Mouse (Mus musculus) testis, adult 2 months (tissue): ENCODE measurements around the gene Abcc5.

ENCODE experiments used
- CTCF ChIP-seq: fragments of 200-500 bp; IDR thresholded peaks from 2 replicates; pipeline ENCODE4 v1.5.1; 2012; ENCODE audit warnings: low read depth, mild to moderate bottlenecking, inconsistent platforms, low read length, moderate library complexity; ENCODE audit not compliant: control insufficient read depth, insufficient read depth, insufficient replicate concordance
- POLR2A ChIP-seq: fragments of 200-500 bp; IDR thresholded peaks from 2 replicates; pipeline ENCODE4 v1.6.1; 2012; ENCODE audit warnings: low read depth, mild to moderate bottlenecking, inconsistent platforms, low read length, moderate library complexity; ENCODE audit not compliant: control insufficient read depth

DNA sequence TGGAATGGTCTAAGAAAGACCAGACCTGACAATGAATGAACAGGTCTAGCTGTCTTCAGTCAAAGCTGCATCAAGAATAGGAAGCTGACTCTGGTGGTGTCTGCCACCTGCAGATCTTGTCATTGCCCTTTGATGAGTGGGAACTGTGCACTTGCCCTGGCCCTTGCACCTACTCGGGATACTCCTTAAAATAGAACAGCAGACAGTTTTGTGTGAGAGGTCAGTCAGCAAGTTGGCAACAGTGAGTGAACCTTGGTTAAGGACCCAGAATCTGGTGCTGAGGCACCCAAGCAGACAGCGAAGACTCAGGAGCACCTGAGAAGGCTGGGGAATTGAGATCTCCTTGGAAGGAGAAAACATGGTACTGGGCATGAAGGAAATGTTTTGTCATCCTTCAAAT lies 16.7 kb upstream of the Abcc5 start:
- TF ChIP-seq CTCF (no peak), POLR2A (no peak)
